Mouse (Mus musculus) T-helper 1 cell (primary cell): ENCODE measurements around the gene Olfr1370.

ENCODE experiments used
- in situ Hi-C: fragments of 300-600 bp; cut with MboI, MseI; formaldehyde crosslinking; loops from one replicate; pipeline ENCODE4 v1.15.1; 2025; ENCODE audit warnings: high pct_unique_total_duplicates

Gene Olfr1370

GRCm38 (mm10) chr13:21074847-21075246 is at the start of gene Olfr1370:
Olfr1370 (minus strand) TSS chr13:21074947.
- in situ Hi-C loops = no loop called here

- in situ Hi-C loops = loop anchor here (25.0 kb wide), 1 partner anchor 1352 kb away; no protein-coding TSS in a partner anchor
Observed at GRCm38 (mm10) chr13:21114121-21114520, 39.4 kb upstream of the Olfr1370 start.

GRCm38 (mm10) chr13:21111183-21111582 is 36.4 kb upstream of the Olfr1370 start, which contains the start of gene Olfr1369-ps1:
Olfr1369-ps1 (plus strand) TSS chr13:21111483.
- in situ Hi-C loops = loop anchor here (25.0 kb wide), 1 partner anchor 1349 kb away; no protein-coding TSS in a partner anchor

- in situ Hi-C loops = loop anchor here (25.0 kb wide), 1 partner anchor 1348 kb away; no protein-coding TSS in a partner anchor
Observed at GRCm38 (mm10) chr13:21110441-21110840, 35.7 kb upstream of the Olfr1370 start.

- in situ Hi-C loops = loop anchor here (25.0 kb wide), 1 partner anchor 1347 kb away; no protein-coding TSS in a partner anchor
Observed at GRCm38 (mm10) chr13:21109759-21110158, 35.0 kb upstream of the Olfr1370 start.

- in situ Hi-C loops = no loop called here
Observed at GRCm38 (mm10) chr13:21082686-21083085, 7.9 kb upstream of the Olfr1370 start.

- in situ Hi-C loops = no loop called here
Observed at GRCm38 (mm10) chr13:21066021-21066420, 8.7 kb downstream of the Olfr1370 start.

- in situ Hi-C loops = no loop called here
Observed at GRCm38 (mm10) chr13:21050118-21050517, 24.6 kb downstream of the Olfr1370 start.

- in situ Hi-C loops = no loop called here
Observed at GRCm38 (mm10) chr13:21040589-21041199, 34.1 kb downstream of the Olfr1370 start.

GRCm38 (mm10) chr13:21035981-21036380 is 38.8 kb downstream of the Olfr1370 start:
- in situ Hi-C loops = no loop called here

- in situ Hi-C loops = no loop called here
Observed at GRCm38 (mm10) chr13:21035011-21035410, 39.7 kb downstream of the Olfr1370 start.

- in situ Hi-C loops = no loop called here
Observed at GRCm38 (mm10) chr13:21033176-21033575, 41.6 kb downstream of the Olfr1370 start.

- in situ Hi-C loops = no loop called here
Observed at GRCm38 (mm10) chr13:21024831-21025230, 49.9 kb downstream of the Olfr1370 start.
